Mouse (Mus musculus) testis, adult 2 months (tissue): ENCODE measurements around the gene Ddi2.

Experiments used
- CTCF ChIP-seq: fragments of 200-500 bp; IDR thresholded peaks from 2 replicates; pipeline ENCODE4 v1.5.1; 2012; ENCODE audit warnings: low read depth, mild to moderate bottlenecking, inconsistent platforms, low read length, moderate library complexity; ENCODE audit not compliant: control insufficient read depth, insufficient read depth, insufficient replicate concordance
- POLR2A ChIP-seq: fragments of 200-500 bp; IDR thresholded peaks from 2 replicates; pipeline ENCODE4 v1.6.1; 2012; ENCODE audit warnings: low read depth, mild to moderate bottlenecking, inconsistent platforms, low read length, moderate library complexity; ENCODE audit not compliant: control insufficient read depth

DNA sequence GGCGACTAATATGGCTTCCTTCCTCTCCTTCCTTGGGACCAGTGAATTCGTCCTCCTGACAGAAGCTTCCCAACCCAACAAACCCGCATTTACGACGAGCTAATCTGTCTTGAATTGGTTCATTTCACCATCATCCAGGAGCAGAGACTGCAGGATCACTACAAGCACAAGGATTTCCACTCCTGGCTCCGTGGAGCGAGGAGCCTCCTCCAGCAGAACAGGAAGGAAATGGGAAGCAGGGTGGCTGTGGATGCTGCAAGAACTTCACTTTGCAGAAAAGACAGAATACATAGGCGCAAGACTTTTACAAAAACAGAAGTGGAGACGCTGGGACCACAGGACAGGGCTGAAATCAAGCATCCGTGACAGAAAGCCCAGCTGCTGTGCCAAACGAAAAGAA, 1.4 kb upstream of the Ddi2 start:
- TF ChIP-seq CTCF: no peak
- no peak for TF ChIP-seq POLR2A
